Mouse (Mus musculus): ENCODE measurements around the gene Trpc3. TPM values are rescaled to one million over a fixed set of nuclear protein-coding genes. Genes with fewer than 3 reads are reported as not detected.

Gene Trpc3
- total and polyA plus RNA-seq, 3 experiments = not detected

DNA sequence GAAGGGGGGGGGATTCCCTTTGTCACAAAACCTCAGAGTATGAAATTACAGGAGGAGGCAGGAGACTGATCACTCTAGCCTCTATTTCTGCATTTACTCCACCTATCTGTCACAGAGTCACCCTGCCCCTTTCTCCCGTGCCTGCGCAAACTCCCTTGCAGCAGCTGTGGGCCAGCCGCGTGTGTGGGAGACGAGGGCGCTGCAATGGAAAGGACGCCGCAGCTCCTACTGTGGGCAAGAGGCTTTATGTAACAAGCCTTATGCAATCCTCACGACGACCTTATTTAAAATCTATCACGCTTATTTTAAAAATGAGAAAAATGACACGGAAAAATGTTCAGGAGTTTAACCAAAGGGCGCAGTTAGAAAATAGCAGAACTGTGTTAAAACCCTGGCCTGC lies 47.2 kb downstream of the Trpc3 start:
- no peaks in the 10 kb centered on the region for H3K9me3 ChIP-seq (replicated peaks; ENCODE audit: low read length)
- dilution Hi-C loops (cut with MboI; ENCODE audit: extremely low pct_ligation_motif_present, extremely low pct_unique_long_range_greater_than_20kb, low sequenced_read_pairs) (no loop called here), in situ Hi-C loops (cut with MboI; ENCODE audit: low pct_ligation_motif_present, low pct_unique_long_range_greater_than_20kb, low sequenced_read_pairs) (loop anchor here (10.0 to 25.0 kb wide), 2 partner anchors 195 to 562 kb away; no protein-coding TSS in a partner anchor)
- H3K36me3 ChIP-seq (replicated peaks in 1 of 2; ENCODE audit: control insufficient read depth in 1 of 2, insufficient read depth in 1 of 2, low read length in 1 of 2) = no peaks in the 10 kb centered on the region
- no peak overlapping the region for H3K4me2 ChIP-seq (ENCODE audit: insufficient read depth, low read depth, poor library complexity, severe bottlenecking)
- no peak overlapping the region for H3K9ac ChIP-seq (ENCODE audit: insufficient read depth, low read depth)
- H3K4me3 ChIP-seq (replicated peaks in 1 of 3; ENCODE audit: low read depth in 2 of 3, low read length in 2 of 3, poor library complexity in 1 of 3) = no peak overlapping the region
- H3K27ac ChIP-seq (ENCODE audit: insufficient read depth, low read depth) = no peak overlapping the region
- no peak for TF ChIP-seq NELFE (IDR thresholded peaks at IDR 0.05; ENCODE audit: low read depth, low read length)
- no peak for TF ChIP-seq PAX5 (IDR thresholded peaks at IDR 0.05; ENCODE audit: low read length)
- TF ChIP-seq IRF4 (IDR thresholded peaks at IDR 0.05; ENCODE audit: low read depth, low read length) = no peak
- no peak for TF ChIP-seq ZMIZ1 (IDR thresholded peaks at IDR 0.05; ENCODE audit: low read depth, low read length)
- TF ChIP-seq BHLHE40 (IDR thresholded peaks at IDR 0.05; ENCODE audit: low read depth, low read length) = no peak
- TF ChIP-seq RCOR1 (conservative IDR thresholded peaks at IDR 0.05; ENCODE audit: low read depth, low read length) = no peak
- no peak for TF ChIP-seq SIN3A (IDR thresholded peaks at IDR 0.05; ENCODE audit: low read length)
- no peak for TF ChIP-seq ZC3H11A (IDR thresholded peaks at IDR 0.05; ENCODE audit: low read depth, low read length)
- TF ChIP-seq RAD21 (IDR thresholded peaks at IDR 0.05; ENCODE audit: low read depth, low read length) = no peak
- no peak for TF ChIP-seq MAZ (IDR thresholded peaks at IDR 0.05; ENCODE audit: low read depth, low read length)
- TF ChIP-seq ETS1 (conservative IDR thresholded peaks at IDR 0.05; ENCODE audit: low read depth, low read length) = no peak
- no peak for TF ChIP-seq MXI1 (IDR thresholded peaks at IDR 0.05; ENCODE audit: low read depth, low read length)
- no peak for TF ChIP-seq CTCF (conservative IDR thresholded peaks at IDR 0.05 in 1 of 2, IDR thresholded peaks at IDR 0.05 in 1 of 2; ENCODE audit: low read depth in 2 of 2, low read length in 2 of 2)
- H3K4me1 ChIP-seq (ENCODE audit: control insufficient read depth in 1 of 2, insufficient read depth in 2 of 2) = 0 out of 4 replicates have a peak, but pooled peaks cover 0 to 2% of the 10 kb centered on the region in 2 experiments
- no peaks in the 10 kb centered on the region for H3K79me2 ChIP-seq (replicated peaks; ENCODE audit: control insufficient read depth, extremely low read depth, insufficient read depth, poor library complexity, severe bottlenecking)
- no peaks in the 10 kb centered on the region for H3K27me3 ChIP-seq (replicated peaks)
- DNase-seq (ENCODE audit: extremely low read depth) = no peak

DNA sequence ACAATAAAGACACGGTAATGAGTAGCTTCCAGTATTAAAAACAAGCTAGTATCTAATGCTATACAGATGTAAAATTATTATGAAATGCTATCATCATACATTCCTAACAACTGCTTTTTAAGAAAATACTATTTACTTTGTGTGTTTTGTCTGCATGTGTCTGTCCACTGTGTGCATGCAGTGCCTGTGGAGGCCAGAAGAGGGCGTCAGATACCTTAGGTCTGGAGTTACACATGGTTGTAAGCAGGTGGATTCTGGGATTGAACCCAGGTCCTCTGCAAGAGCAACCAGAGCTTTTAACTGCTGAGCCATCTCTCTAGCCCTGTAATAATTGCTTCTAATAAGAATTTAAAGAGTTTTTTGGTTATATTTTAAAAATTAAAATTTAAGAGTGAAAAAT lies 49.2 kb downstream of the Trpc3 start:
- dilution Hi-C loops (cut with MboI; ENCODE audit: extremely low pct_ligation_motif_present, extremely low pct_unique_long_range_greater_than_20kb, low sequenced_read_pairs) = no loop called here
- H3K4me3 ChIP-seq (replicated peaks in 1 of 3; ENCODE audit: low read depth in 2 of 3, low read length in 2 of 3, poor library complexity in 1 of 3) = no peak overlapping the region
- no peak overlapping the region for H3K4me2 ChIP-seq (ENCODE audit: insufficient read depth, low read depth, poor library complexity, severe bottlenecking)
- no peak overlapping the region for H3K27ac ChIP-seq (ENCODE audit: insufficient read depth, low read depth)
- no peaks in the 10 kb centered on the region for H3K27me3 ChIP-seq (replicated peaks)
- TF ChIP-seq TCF12 (IDR thresholded peaks at IDR 0.05; ENCODE audit: low read depth, low read length) = no peak
- TF ChIP-seq CTCF (conservative IDR thresholded peaks at IDR 0.05 in 1 of 2, IDR thresholded peaks at IDR 0.05 in 1 of 2; ENCODE audit: low read depth in 2 of 2, low read length in 2 of 2) = peak; percentile 54 to 56
- TF ChIP-seq SMC3 (IDR thresholded peaks at IDR 0.05; ENCODE audit: low read depth, low read length) = peak; percentile 39
- TF ChIP-seq RAD21 (IDR thresholded peaks at IDR 0.05; ENCODE audit: low read depth, low read length) = peak; percentile 42
- peak; percentile 34 for DNase-seq (ENCODE audit: extremely low read depth)
- H3K4me1 ChIP-seq (ENCODE audit: control insufficient read depth in 1 of 2, insufficient read depth in 2 of 2) = 0 out of 4 replicates have a peak, but pooled peaks cover 0 to 2% of the 10 kb centered on the region in 2 experiments
- in situ Hi-C loops (cut with MboI; ENCODE audit: low pct_ligation_motif_present, low pct_unique_long_range_greater_than_20kb, low sequenced_read_pairs) = loop anchor here (10.0 to 25.0 kb wide), 2 partner anchors 197 to 564 kb away; no protein-coding TSS in a partner anchor
- H3K9me3 ChIP-seq (replicated peaks; ENCODE audit: low read length) = no peaks in the 10 kb centered on the region
- H3K36me3 ChIP-seq (replicated peaks in 1 of 2; ENCODE audit: control insufficient read depth in 1 of 2, insufficient read depth in 1 of 2, low read length in 1 of 2) = no peaks in the 10 kb centered on the region
- no peaks in the 10 kb centered on the region for H3K79me2 ChIP-seq (replicated peaks; ENCODE audit: control insufficient read depth, extremely low read depth, insufficient read depth, poor library complexity, severe bottlenecking)
- H3K9ac ChIP-seq (ENCODE audit: insufficient read depth, low read depth) = no peak overlapping the region

All from CH12.LX (cell line).